Mouse (Mus musculus): ENCODE data around the gene Gm13723.

- TF ChIP-seq POLR2AphosphoS2 (IDR thresholded peaks at IDR 0.05; ENCODE audit: insufficient read length, low read depth) (no peak), POLR2A (IDR thresholded peaks at IDR 0.05; ENCODE audit: insufficient read length, low read depth) (no peak), MYOG (IDR thresholded peaks at IDR 0.05; ENCODE audit: control insufficient read depth in 1 of 3, insufficient read depth in 1 of 3, insufficient read length in 2 of 3, low read depth in 2 of 3) (no peak), MYOD1 (IDR thresholded peaks at IDR 0.05; ENCODE audit: control insufficient read depth in 1 of 3, insufficient read length in 2 of 3, low read depth in 2 of 3) (no peak), TCF12 (IDR thresholded peaks at IDR 0.05; ENCODE audit: insufficient read depth, poor library complexity, severe bottlenecking) (no peak)
These were observed 23.0 kb downstream of the Gm13723 start, which contains the start of gene Olfr1095 for GRCm38 (mm10) chr2:86851596-86851995.

Measured in myocyte (in vitro differentiated cells).